Mouse (Mus musculus): ENCODE results near the gene Memo1. TPM values are rescaled to one million over a fixed set of nuclear protein-coding genes. Genes with fewer than 3 reads are reported as not detected.

Memo1 gene
- polyA plus RNA-seq, 1 experiment from 2014 or later, result 99.2 TPM

- Histone ChIP-seq H3K27me3 (ENCODE audit: insufficient read depth, low read length) (no peaks in the 10 kb centered on the region), H3K4me1 (ENCODE audit: insufficient read depth) (no peaks in the 10 kb centered on the region), H3K4me3 (ENCODE audit: low read depth, low read length) (peak overlapping the region; percentile 34), H3K9me3 (ENCODE audit: low read depth, low read length) (no peaks in the 10 kb centered on the region), H3K9ac (peak overlapping the region; percentile 25; the same call in 1 of the 2 replicates), H3K27ac (ENCODE audit: low read depth) (no peak overlapping the region), H3K4me2 (peak overlapping the region; percentile 62), H3K36me3 (ENCODE audit: insufficient read depth) (no peaks in the 10 kb centered on the region)
- DNase-seq (peak; percentile 82), ATAC-seq (ENCODE audit: insufficient read depth) (peak; percentile 99)
- no peak for TF ChIP-seq CTCF (IDR thresholded peaks at IDR 0.05; ENCODE audit: low read depth)
- WGBS, result 2% methylated on average over 9 of the region's 9 CpGs
Measured at GRCm38 (mm10) chr17:74159443-74159894, 135.9 kb downstream of the Memo1 start.

DNA sequence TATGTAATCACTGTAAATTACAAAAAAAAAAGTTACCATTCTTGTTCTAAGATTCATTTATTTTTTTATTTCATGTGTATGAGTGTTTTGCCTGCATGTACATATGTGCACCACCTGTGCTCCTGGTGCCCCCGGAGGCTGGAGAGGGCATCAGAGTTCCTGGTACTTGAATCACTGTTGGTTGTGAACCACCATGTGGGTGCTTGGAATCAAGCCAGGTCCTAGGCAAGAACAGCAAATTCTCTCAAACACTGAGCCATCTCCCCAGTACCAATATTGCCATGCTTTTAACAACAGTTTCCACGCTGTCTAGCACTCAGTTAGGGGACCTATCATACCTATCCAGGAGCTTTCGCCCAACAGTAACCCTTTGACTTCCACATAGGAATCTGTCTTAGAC, 137.2 kb downstream of the Memo1 start:
- H3K9ac ChIP-seq, result no peak overlapping the region
- no peaks in the 10 kb centered on the region for H3K27me3 ChIP-seq (ENCODE audit: insufficient read depth, low read length)
- no peak overlapping the region for H3K4me2 ChIP-seq
- TF ChIP-seq CTCF (IDR thresholded peaks at IDR 0.05; ENCODE audit: low read depth), result no peak
- no peak for DNase-seq
- no peaks in the 10 kb centered on the region for H3K9me3 ChIP-seq (ENCODE audit: low read depth, low read length)
- 92% methylated on average over 3 of the region's 3 CpGs for WGBS
- no peak for ATAC-seq (ENCODE audit: insufficient read depth)
- H3K4me3 ChIP-seq (ENCODE audit: low read depth, low read length), result no peak overlapping the region
- H3K27ac ChIP-seq (ENCODE audit: low read depth), result no peak overlapping the region
- no peaks in the 10 kb centered on the region for H3K36me3 ChIP-seq (ENCODE audit: insufficient read depth)
- H3K4me1 ChIP-seq (ENCODE audit: insufficient read depth), result no peaks in the 10 kb centered on the region

Other genes with a start within 250 kb of the Memo1 start
- not detected in 2 replicates for gene Srd5a2, start 247.6 kb downstream of the Memo1 start, polyA plus RNA-seq (2014; fragmentation: Nextera tagmentation; extraction: Ambion mirVana)
- 202 and 207 TPM in 2 replicates for gene Dpy30, start 28.4 kb upstream of the Memo1 start, polyA plus RNA-seq (2014; fragmentation: Nextera tagmentation; extraction: Ambion mirVana)
- gene Spast, start 43.5 kb upstream of the Memo1 start, polyA plus RNA-seq (2014; fragmentation: Nextera tagmentation; extraction: Ambion mirVana), result 25.8 and 26.7 TPM in 2 replicates
- gene Slc30a6, start 100.1 kb upstream of the Memo1 start, polyA plus RNA-seq (2014; fragmentation: Nextera tagmentation; extraction: Ambion mirVana), result 40.0 and 42.6 TPM in 2 replicates
- gene Nlrc4, start 163.6 kb upstream of the Memo1 start, polyA plus RNA-seq (2014; fragmentation: Nextera tagmentation; extraction: Ambion mirVana), result 0.27 and 0.39 TPM in 2 replicates
- gene Yipf4, start 194.0 kb upstream of the Memo1 start, polyA plus RNA-seq (2014; fragmentation: Nextera tagmentation; extraction: Ambion mirVana), result 61.3 and 65.0 TPM in 2 replicates
- gene Birc6, start 232.8 kb upstream of the Memo1 start, polyA plus RNA-seq (2014; fragmentation: Nextera tagmentation; extraction: Ambion mirVana), result 98.4 and 99.8 TPM in 2 replicates

Data from lung, embryonic 14.5 days (tissue).